Comparison of ENCODE assay signal across 8 mouse cellular contexts in genomic region chr2:69205791-69206351, GRCm38 (mm10). TPM values are rescaled to one million over a fixed set of nuclear protein-coding genes. Genes with fewer than 3 reads are reported as not detected.
DNase-seq lines count a peak whose midpoint lies in the region; ATAC-seq lines count a peak whose summit lies in the region.

Spc25 (minus strand) TSS chr2:69206194.

- peak; percentile 98 for DNase-seq in R1 (ENCODE audit: low read depth, low spot score)
- peak; percentile 85 to 89 for DNase-seq in cerebellum, postnatal 25 days
- peak; percentile 71 to 82 for DNase-seq in frontal cortex, postnatal 25 days (ENCODE audit: low spot score in 2 of 2)
- DNase-seq in hindbrain, embryonic 14.5 days (ENCODE audit: low spot score) = peak; percentile 90
- DNase-seq in layer of hippocampus, postnatal 36 days = peak; percentile 86 to 87
- peak; percentile 98 for DNase-seq in lung, postnatal 36 days
- DNase-seq in retina, postnatal 1 day = peak; percentile 97
- peak; percentile 45 to 88 for DNase-seq in urinary bladder, adult 18-20 months (ENCODE audit: low spot score in 2 of 2)

- H3K36me3 ChIP-seq in hindbrain, embryonic 14.5 days (replicated peaks; ENCODE audit: control insufficient read depth, insufficient read depth) = no peaks in the 10 kb centered on the region

- H3K27me3 ChIP-seq in hindbrain, embryonic 14.5 days (ENCODE audit: control insufficient read depth, insufficient read depth, low read length) = no peaks in the 10 kb centered on the region

- H3K4me1 ChIP-seq in hindbrain, embryonic 14.5 days (replicated peaks; ENCODE audit: control insufficient read depth, insufficient read depth, low read length) = no peaks in the 10 kb centered on the region; the same call in 1 of the 2 replicates

- H3K9me3 ChIP-seq in hindbrain, embryonic 14.5 days (ENCODE audit: control insufficient read depth, low read length) = no peaks in the 10 kb centered on the region

- peak within 1 kb of the TSS; percentile 68 for H3K4me3 ChIP-seq in hindbrain, embryonic 14.5 days (replicated peaks; ENCODE audit: low read length)

- H3K4me2 ChIP-seq in hindbrain, embryonic 14.5 days (replicated peaks) = peak within 1 kb of the TSS; percentile 83

- no peak within 1 kb of the TSS for H3K27ac ChIP-seq in hindbrain, embryonic 14.5 days

- H3K9ac ChIP-seq in hindbrain, embryonic 14.5 days = peak within 1 kb of the TSS; percentile 50

- under 1% methylated on average over 46 of the region's 46 CpGs for WGBS in hindbrain, embryonic 14.5 days

- peak; percentile 99 for ATAC-seq in hindbrain, embryonic 14.5 days (ENCODE audit: low FRiP score)

RNA-seq across cellular contexts. Expression of gene Spc25, which starts in this region (rescaled TPM):
- polyA plus RNA-seq in hindbrain, embryonic 14.5 days (2014; fragmentation: Nextera tagmentation; extraction: Ambion mirVana) = 27.1 and 35.9 TPM in 2 replicates
- 1 to 10 TPM; 1.3 to 1.4 TPM for total RNA-seq in layer of hippocampus, postnatal 36 days (2021)
